Mouse (Mus musculus) midbrain, postnatal 0 days (tissue): Measurements from ENCODE around the gene 1700001O22Rik. TPM values are rescaled to one million over a fixed set of nuclear protein-coding genes. Genes with fewer than 3 reads are reported as not detected.

Experiments
- ATAC-seq: fragments of 200-750 bp; cut with Nextera tagmentation; 2 replicates; pipeline ENCODE4 v1.8.0; 2017; ENCODE audit warnings: moderate number of reproducible peaks, mild to moderate bottlenecking, moderate TSS enrichment, moderate library complexity; ENCODE audit not compliant: low FRiP score
- DNase-seq: peaks from one replicate; pipeline ENCODE4 v3.0.0-alpha.2; 2015; ENCODE audit warnings: low spot score
- H3K27ac ChIP-seq: fragments of 300-500 bp; sonication (generic); 2 replicates; pipeline ENCODE4 v1.5.1; 2014; ENCODE audit warnings: low read depth, mild to moderate bottlenecking, low read length, mixed read lengths
- H3K27me3 ChIP-seq: fragments of 300-500 bp; sonication (generic); 2 replicates; pipeline ENCODE4 v1.6.1; 2014; ENCODE audit warnings: low read length, control low read depth, mixed read lengths; ENCODE audit not compliant: insufficient read depth
- H3K36me3 ChIP-seq: fragments of 300-500 bp; sonication (generic); 2 replicates; pipeline ENCODE4 v1.6.1; 2014; ENCODE audit warnings: low read length, control low read depth, mixed read lengths; ENCODE audit not compliant: insufficient read depth
- H3K4me1 ChIP-seq: fragments of 300-500 bp; sonication (generic); 2 replicates; pipeline ENCODE4 v1.6.1; 2014; ENCODE audit warnings: mild to moderate bottlenecking, control low read depth, antibody characterized with exemption, low read length, mixed read lengths; ENCODE audit not compliant: insufficient read depth
- H3K4me2 ChIP-seq: fragments of 300-500 bp; sonication (generic); 2 replicates; pipeline ENCODE4 v1.6.1; 2014; ENCODE audit warnings: low read depth, mild to moderate bottlenecking, low read length, mixed read lengths; ENCODE audit not compliant: poor library complexity, severe bottlenecking
- H3K4me3 ChIP-seq: fragments of 300-500 bp; sonication (generic); 2 replicates; pipeline ENCODE4 v1.5.1; 2014; ENCODE audit warnings: low read depth, mild to moderate bottlenecking, low read length, moderate library complexity
- H3K9ac ChIP-seq: fragments of 300-500 bp; sonication (generic); replicated peaks from 2 replicates; pipeline ENCODE4 v1.6.1; 2014; ENCODE audit warnings: mild to moderate bottlenecking, low read length, moderate library complexity, mixed read lengths; ENCODE audit not compliant: poor library complexity, severe bottlenecking
- H3K9me3 ChIP-seq: fragments of 300-500 bp; sonication (generic); 2 replicates; pipeline ENCODE4 v1.6.1; 2016; ENCODE audit warnings: low read length, control low read depth
- CTCF ChIP-seq: IDR thresholded peaks from 2 replicates; pipeline ENCODE4 v1.5.1; 2016; ENCODE audit warnings: antibody characterized with exemption, mild to moderate bottlenecking
- WGBS: fragments of 180-500 bp; shearing (Covaris S2); extraction: QIAGEN DNeasy Blood & Tissue Kit; methylation state at CpG from one replicate; pipeline ENCODE4 v1.1.7; 2014; 5-methylcytosine and 5-hydroxymethylcytosine counted together
- polyA plus RNA-seq: library from polyadenylated mRNA; unstranded; fragments of >200 nt; fragmentation: Nextera tagmentation; extraction: Ambion mirVana; gene quantifications from 2 replicates; pipeline ENCODE4 v1.2.1, GENCODE M21; 2015
- total RNA-seq: library from RNA; depleted of rRNA; stranded (reverse); fragments of >200 nt; gene quantifications from 2 replicates; pipeline ENCODE4 v1.2.3, GENCODE M21; 2014

Gene 1700001O22Rik
- total and polyA plus RNA-seq, 2 experiments from 2014 or later = 1.5 to 2.4 TPM

DNA sequence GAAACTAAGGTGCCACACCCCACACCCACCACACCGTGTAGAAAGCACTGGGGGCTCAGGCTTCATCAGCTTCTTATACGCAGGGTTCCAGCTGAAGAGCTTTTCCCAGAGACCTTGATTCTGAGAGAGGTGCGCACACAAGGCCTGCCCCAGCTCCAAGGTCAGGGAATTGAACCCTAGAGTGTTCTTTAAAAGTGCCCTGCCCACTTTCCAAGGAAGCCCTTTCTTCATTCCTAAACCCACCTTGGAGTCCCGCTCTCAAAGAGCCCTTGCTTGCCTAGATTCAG, 44.4 kb downstream of the 1700001O22Rik start:
- ATAC-seq (no peak), DNase-seq (no peak)
- Histone ChIP-seq H3K4me3 (no peak overlapping the region), H3K36me3 (no peaks in the 10 kb centered on the region), H3K9ac (no peak overlapping the region), H3K4me2 (no peak overlapping the region), H3K27me3 (no peaks in the 10 kb centered on the region), H3K4me1 (no peaks in the 10 kb centered on the region), H3K9me3 (no peaks in the 10 kb centered on the region), H3K27ac (no peak overlapping the region)
- TF ChIP-seq CTCF = no peak
- WGBS = 62% methylated on average over 4 of the region's 4 CpGs

DNA sequence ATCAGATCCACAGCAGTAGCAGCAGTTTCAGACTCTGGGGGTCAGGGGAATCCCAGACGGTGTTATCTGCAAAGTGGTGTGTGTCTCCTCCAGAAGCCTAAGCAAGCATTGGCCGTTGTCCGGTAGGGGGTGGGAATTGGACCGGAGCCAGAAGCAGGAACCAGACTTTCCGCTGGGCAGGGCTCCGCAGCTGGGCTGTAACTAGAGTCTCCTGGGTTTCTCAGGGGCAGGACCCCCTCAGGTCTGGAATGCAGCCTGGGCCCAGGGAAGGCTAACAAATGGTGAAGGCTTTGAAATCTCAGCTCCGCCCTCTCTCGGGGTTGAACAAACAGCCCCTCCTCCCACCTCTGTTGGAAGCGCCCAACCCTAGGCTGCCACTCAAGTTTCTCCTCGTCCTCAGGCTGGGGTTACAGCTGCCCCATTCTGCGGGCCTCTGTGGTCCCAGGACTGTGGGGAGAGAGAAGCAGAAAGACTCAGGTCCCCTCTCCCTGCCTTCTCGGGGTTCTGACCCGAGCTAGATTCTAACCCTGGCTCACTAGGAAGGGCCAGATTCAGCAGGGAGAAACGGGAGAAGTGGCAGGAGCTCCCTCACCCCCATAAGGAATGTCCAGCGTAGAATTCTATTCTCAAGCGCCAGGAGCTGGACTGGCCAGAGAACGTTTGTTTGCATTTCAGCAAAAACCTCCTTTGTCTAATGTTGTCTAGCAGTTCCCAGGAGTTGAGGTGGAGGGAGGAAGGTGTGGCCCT, 44.9 kb downstream of the 1700001O22Rik start:
- 10% methylated on average over 17 of the region's 17 CpGs for WGBS
- ATAC-seq (peak; percentile 62; the same call in 1 of the 2 replicates), DNase-seq (peak; percentile 75)
- Histone ChIP-seq H3K9me3 (no peaks in the 10 kb centered on the region), H3K27me3 (no peaks in the 10 kb centered on the region), H3K4me1 (no peaks in the 10 kb centered on the region), H3K4me3 (no peak overlapping the region), H3K9ac (no peak overlapping the region), H3K27ac (peak overlapping the region; percentile 32; the same call in 1 of the 2 replicates), H3K36me3 (no peaks in the 10 kb centered on the region), H3K4me2 (no peak overlapping the region)
- TF ChIP-seq CTCF = peak; percentile 53

DNA sequence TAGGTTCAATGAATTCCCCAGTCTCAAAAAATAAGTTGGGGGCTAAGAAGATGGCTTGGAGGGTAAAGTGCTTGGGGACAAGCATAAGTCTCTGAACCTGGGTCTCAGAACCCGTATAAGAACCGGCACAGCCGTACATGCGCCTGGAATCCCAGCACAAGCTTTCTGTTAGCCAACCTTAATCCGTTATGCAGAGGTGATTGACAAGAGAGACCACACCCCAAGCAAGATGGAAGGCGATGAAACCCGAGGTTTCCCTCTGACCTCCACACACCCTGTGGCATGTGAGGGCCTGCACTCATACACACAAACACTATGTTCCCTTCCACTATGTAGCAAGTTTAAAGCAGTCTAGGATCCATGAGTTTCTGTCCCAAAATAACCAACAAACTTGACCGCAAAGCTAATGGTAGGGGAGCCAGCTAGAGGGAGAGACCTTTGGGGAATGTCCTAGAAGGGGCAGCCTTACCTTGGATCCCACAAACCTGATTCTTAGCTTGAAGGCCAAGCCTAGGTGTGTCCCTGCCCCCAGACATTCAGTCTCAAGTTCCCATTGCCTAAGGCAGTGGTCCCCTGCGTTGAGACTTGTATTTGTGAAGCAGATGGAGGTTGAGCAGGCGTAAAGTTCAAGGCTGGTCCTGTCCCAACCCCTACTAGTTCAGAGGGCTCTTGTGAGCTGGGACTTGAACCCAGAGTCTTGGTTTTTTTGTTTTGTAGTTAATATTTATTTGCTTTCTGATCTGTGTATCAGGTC, 46.3 kb downstream of the 1700001O22Rik start:
- Histone ChIP-seq H3K27ac (no peak overlapping the region), H3K36me3 (no peaks in the 10 kb centered on the region), H3K4me3 (no peak overlapping the region), H3K9ac (no peak overlapping the region), H3K4me1 (no peaks in the 10 kb centered on the region), H3K27me3 (no peaks in the 10 kb centered on the region), H3K4me2 (no peak overlapping the region), H3K9me3 (no peaks in the 10 kb centered on the region)
- DNase-seq (no peak), ATAC-seq (no peak)
- TF ChIP-seq CTCF = no peak
- 84% methylated on average over 10 of the region's 10 CpGs for WGBS

DNA sequence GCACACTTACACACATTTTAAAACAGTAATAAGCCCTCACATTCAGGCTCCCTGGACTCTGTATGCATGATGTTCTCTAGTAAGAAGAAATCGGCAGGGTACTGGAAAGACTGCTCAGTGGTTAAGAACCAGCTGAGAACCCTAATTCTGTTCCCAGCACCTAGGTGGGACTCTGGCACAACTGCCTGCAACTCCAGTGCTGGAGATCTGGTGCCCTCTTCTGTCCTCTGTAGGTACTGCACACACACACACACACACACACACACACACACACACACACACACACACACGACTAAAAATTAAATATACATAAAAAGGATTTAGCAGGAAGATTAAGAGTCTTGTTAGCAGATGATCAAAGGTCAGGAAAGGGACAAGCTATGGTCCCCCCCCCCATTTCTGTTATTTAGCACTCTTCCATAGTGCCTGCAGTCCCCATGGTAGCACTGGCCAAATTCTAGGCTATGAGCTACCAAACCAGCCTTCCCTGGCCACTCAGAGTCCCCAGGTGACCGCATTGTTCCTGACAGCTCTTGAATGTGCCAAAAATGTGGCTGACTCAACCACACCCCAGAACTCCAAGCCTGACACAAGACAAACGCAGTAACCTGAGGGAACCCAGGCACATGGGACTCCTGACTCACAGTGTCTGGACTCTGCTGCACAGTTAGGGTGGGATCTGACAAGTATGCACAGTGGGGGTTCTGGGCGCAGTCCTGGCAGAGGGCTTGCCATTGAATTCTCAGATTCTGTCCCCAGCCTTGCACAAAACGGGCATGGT, 47.3 kb downstream of the 1700001O22Rik start:
- no peaks in the 10 kb centered on the region for H3K4me1 ChIP-seq
- H3K36me3 ChIP-seq = no peaks in the 10 kb centered on the region
- ATAC-seq = no peak
- H3K4me2 ChIP-seq = no peak overlapping the region
- H3K9ac ChIP-seq = no peak overlapping the region
- no peaks in the 10 kb centered on the region for H3K9me3 ChIP-seq
- no peak for DNase-seq
- 98% methylated on average over 6 of the region's 6 CpGs for WGBS
- H3K4me3 ChIP-seq = no peak overlapping the region
- H3K27ac ChIP-seq = no peak overlapping the region
- H3K27me3 ChIP-seq = no peaks in the 10 kb centered on the region
- peak; percentile 29 for TF ChIP-seq CTCF

DNA sequence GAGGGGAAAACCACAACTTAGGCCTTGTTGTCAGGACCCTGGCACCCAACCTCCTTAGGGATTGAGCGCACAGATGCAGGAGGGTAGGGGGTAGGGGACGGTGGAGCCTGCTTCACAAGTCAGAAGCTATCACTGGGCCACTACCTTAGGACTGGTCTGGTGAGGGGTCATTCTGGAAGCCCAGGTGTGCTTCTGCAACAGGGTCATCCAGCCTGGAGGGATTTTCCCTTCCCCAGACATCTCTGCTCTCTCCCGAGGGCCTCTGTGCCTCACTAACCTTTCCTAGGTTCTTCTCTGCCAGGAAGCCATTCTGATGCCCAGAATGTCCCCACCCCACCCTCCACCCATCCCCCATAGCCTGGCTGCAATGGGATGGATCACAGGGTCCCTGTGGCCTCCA, 48.6 kb downstream of the 1700001O22Rik start:
- no peak for TF ChIP-seq CTCF

More for the DNA sequence above, 48.6 kb downstream of the 1700001O22Rik start:
- H3K9me3 ChIP-seq = no peaks in the 10 kb centered on the region
- H3K4me1 ChIP-seq = no peaks in the 10 kb centered on the region
- no peak overlapping the region for H3K4me3 ChIP-seq
- DNase-seq (no peak), ATAC-seq (no peak)
- H3K4me2 ChIP-seq = no peak overlapping the region
- H3K9ac ChIP-seq = no peak overlapping the region
- H3K36me3 ChIP-seq = no peaks in the 10 kb centered on the region
- no peak overlapping the region for H3K27ac ChIP-seq
- 91% methylated on average over 3 of the region's 3 CpGs for WGBS
- H3K27me3 ChIP-seq = no peaks in the 10 kb centered on the region
